Mouse (Mus musculus) megakaryocyte, embryonic 14.5 days (primary cell): ENCODE data around the gene Zswim1.

ENCODE experiments used
- FLI1 ChIP-seq: IDR thresholded peaks from 2 replicates; pipeline ENCODE4 v1.6.1; 2012; ENCODE audit warnings: low read length, inconsistent platforms, mixed read lengths
- GATA1 ChIP-seq: IDR thresholded peaks from 3 replicates; pipeline ENCODE4 v1.6.1; 2012; ENCODE audit warnings: mixed read lengths, low read length, inconsistent platforms, borderline replicate concordance

GRCm38 (mm10) chr2:164857842-164858553 is 35.5 kb downstream of the Zswim1 start:
- no peak for TF ChIP-seq GATA1
- no peak for TF ChIP-seq FLI1
